Mouse (Mus musculus): Measurements from ENCODE around the gene Loxl3. TPM values are rescaled to one million over a fixed set of nuclear protein-coding genes. Genes with fewer than 3 reads are reported as not detected.

Gene Loxl3
- polyA plus RNA-seq, 1 experiment from 2014 or later: 5.9 TPM

- Histone ChIP-seq H3K4me2 (peak overlapping the region; percentile 94), H3K4me1 (replicated peaks) (peaks cover 25% of the 10 kb centered on the region), H3K27ac (peak overlapping the region; percentile 94), H3K27me3 (peaks cover 56% of the 10 kb centered on the region), H3K4me3 (peak overlapping the region; percentile 77), H3K9ac (peak overlapping the region; percentile 88), H3K9me3 (no peaks in the 10 kb centered on the region), H3K36me3 (peaks cover 23% of the 10 kb centered on the region)
- peak; percentile 95 for ATAC-seq (ENCODE audit: low FRiP score)
- under 1% methylated on average over 46 of the region's 46 CpGs for WGBS
Observed at GRCm38 (mm10) chr6:83078324-83078858, 44.4 kb downstream of the Loxl3 start.

GRCm38 (mm10) chr6:83080210-83080609, 46.2 kb downstream of the Loxl3 start:
- Histone ChIP-seq H3K27me3 (peaks cover 56% of the 10 kb centered on the region), H3K4me1 (replicated peaks) (peaks cover 25% of the 10 kb centered on the region), H3K9ac (no peak overlapping the region), H3K9me3 (no peaks in the 10 kb centered on the region), H3K4me3 (no peak overlapping the region), H3K36me3 (peaks cover 23% of the 10 kb centered on the region), H3K27ac (no peak overlapping the region), H3K4me2 (0 out of 2 replicates have a peak overlapping the region, but pooled peaks have one; percentile 81)
- ATAC-seq (ENCODE audit: low FRiP score): no peak
- 93% methylated on average over 5 of the region's 5 CpGs for WGBS

GRCm38 (mm10) chr6:83083497-83083896, 49.5 kb downstream of the Loxl3 start:
- no peak overlapping the region for H3K4me2 ChIP-seq
- peaks cover 23% of the 10 kb centered on the region for H3K36me3 ChIP-seq
- H3K27ac ChIP-seq: no peak overlapping the region
- peaks cover 31% of the 10 kb centered on the region for H3K4me1 ChIP-seq (replicated peaks)
- no peak overlapping the region; the same call in 1 of the 2 replicates for H3K9ac ChIP-seq
- peaks cover 68% of the 10 kb centered on the region for H3K27me3 ChIP-seq
- ATAC-seq (ENCODE audit: low FRiP score): no peak
- H3K9me3 ChIP-seq: no peaks in the 10 kb centered on the region
- no peak overlapping the region for H3K4me3 ChIP-seq
- WGBS: 13% methylated on average over 5 of the region's 5 CpGs

- H3K27me3 ChIP-seq: peaks cover 78% of the 10 kb centered on the region
Observed at GRCm38 (mm10) chr6:83084477-83084876, 50.5 kb downstream of the Loxl3 start.

GRCm38 (mm10) chr6:83086121-83087035, 52.4 kb downstream of the Loxl3 start, which contains the start of gene Lbx2:
TSS of gene Lbx2 (plus strand) at chr6:83086367.
- no peak for ATAC-seq (ENCODE audit: low FRiP score)
- H3K4me1 ChIP-seq (replicated peaks): peaks cover 14% of the 10 kb centered on the region
- H3K4me3 ChIP-seq: peak within 1 kb of the TSS; percentile 17; the same call in 1 of the 2 replicates

More at GRCm38 (mm10) chr6:83084477-83084876, 50.5 kb downstream of the Loxl3 start:
- no peak for ATAC-seq (ENCODE audit: low FRiP score)
- Histone ChIP-seq H3K4me1 (replicated peaks) (peaks cover 23% of the 10 kb centered on the region), H3K4me3 (no peak overlapping the region), H3K4me2 (no peak overlapping the region), H3K9me3 (no peaks in the 10 kb centered on the region), H3K27ac (no peak overlapping the region), H3K9ac (no peak overlapping the region), H3K36me3 (peaks cover 23% of the 10 kb centered on the region)
- 5% methylated on average over 6 of the region's 6 CpGs for WGBS

GRCm38 (mm10) chr6:83087205-83087925, 53.4 kb downstream of the Loxl3 start:
- Histone ChIP-seq H3K4me1 (replicated peaks) (peaks cover 14% of the 10 kb centered on the region), H3K9me3 (no peaks in the 10 kb centered on the region), H3K27ac (no peak overlapping the region), H3K4me3 (peak overlapping the region; percentile 17), H3K27me3 (peaks cover 98% of the 10 kb centered on the region), H3K9ac (0 out of 2 replicates have a peak overlapping the region, but pooled peaks have one; percentile 55), H3K36me3 (peaks cover 3% of the 10 kb centered on the region), H3K4me2 (peak overlapping the region; percentile 35)
- no peak for ATAC-seq (ENCODE audit: low FRiP score)
- 1% methylated on average over 47 of the region's 47 CpGs for WGBS

More at GRCm38 (mm10) chr6:83086121-83087035, 52.4 kb downstream of the Loxl3 start, which contains the start of gene Lbx2:
- Histone ChIP-seq H3K36me3 (peaks cover 11% of the 10 kb centered on the region), H3K4me2 (no peak within 1 kb of the TSS; the same call in 1 of the 2 replicates), H3K9ac (no peak within 1 kb of the TSS), H3K27ac (no peak within 1 kb of the TSS), H3K9me3 (no peaks in the 10 kb centered on the region), H3K27me3 (peaks cover 97% of the 10 kb centered on the region)
- 4% methylated on average over 35 of the region's 42 CpGs for WGBS

- H3K9me3 ChIP-seq: no peaks in the 10 kb centered on the region
- no peak overlapping the region for H3K4me3 ChIP-seq
- no peaks in the 10 kb centered on the region for H3K36me3 ChIP-seq
- no peak for ATAC-seq (ENCODE audit: low FRiP score)
- WGBS: 4% methylated on average over 9 of the region's 9 CpGs
- no peak overlapping the region for H3K27ac ChIP-seq
- peaks cover 14% of the 10 kb centered on the region for H3K4me1 ChIP-seq (replicated peaks)
- H3K27me3 ChIP-seq: peaks cover 98% of the 10 kb centered on the region
- H3K4me2 ChIP-seq: peak overlapping the region; percentile 35; the same call in 1 of the 2 replicates
- H3K9ac ChIP-seq: 0 out of 2 replicates have a peak overlapping the region, but pooled peaks have one; percentile 55
Observed at GRCm38 (mm10) chr6:83087926-83088260, 53.9 kb downstream of the Loxl3 start.

- ATAC-seq (ENCODE audit: low FRiP score): no peak
- H3K4me2 ChIP-seq: no peak overlapping the region
- no peak overlapping the region for H3K9ac ChIP-seq
- no peaks in the 10 kb centered on the region for H3K9me3 ChIP-seq
- H3K27me3 ChIP-seq: peaks cover 69% of the 10 kb centered on the region
- peaks cover 4% of the 10 kb centered on the region for H3K4me1 ChIP-seq (replicated peaks)
- 43% methylated on average over 6 of the region's 6 CpGs for whole genome bisulfite sequencing
- no peaks in the 10 kb centered on the region for H3K36me3 ChIP-seq
- no peak overlapping the region for H3K4me3 ChIP-seq
- H3K27ac ChIP-seq: no peak overlapping the region
Observed at GRCm38 (mm10) chr6:83092416-83093127, 58.6 kb downstream of the Loxl3 start.

- Histone ChIP-seq H3K9ac (no peak overlapping the region), H3K4me2 (no peak overlapping the region), H3K9me3 (no peaks in the 10 kb centered on the region), H3K27ac (no peak overlapping the region), H3K4me3 (no peak overlapping the region), H3K4me1 (replicated peaks) (0 out of 2 replicates have a peak, but pooled peaks cover 3% of the 10 kb centered on the region), H3K27me3 (peaks cover 35% of the 10 kb centered on the region), H3K36me3 (no peaks in the 10 kb centered on the region)
- ATAC-seq (ENCODE audit: low FRiP score): no peak
- 44% methylated on average over 6 of the region's 6 CpGs for WGBS
Observed at GRCm38 (mm10) chr6:83095968-83096367, 62.0 kb downstream of the Loxl3 start.

GRCm38 (mm10) chr6:83098411-83098810, 64.4 kb downstream of the Loxl3 start:
- WGBS: 81% methylated on average over 2 of the region's 2 CpGs
- Histone ChIP-seq H3K4me2 (no peak overlapping the region), H3K27me3 (peaks cover 15% of the 10 kb centered on the region), H3K36me3 (no peaks in the 10 kb centered on the region), H3K4me1 (replicated peaks) (peaks cover 20% of the 10 kb centered on the region), H3K9me3 (no peaks in the 10 kb centered on the region), H3K4me3 (no peak overlapping the region), H3K27ac (no peak overlapping the region), H3K9ac (no peak overlapping the region)
- no peak for ATAC-seq (ENCODE audit: low FRiP score)

- Histone ChIP-seq H3K9ac (peak within 1 kb of the TSS; percentile 92), H3K36me3 (peaks cover 9% of the 10 kb centered on the region; the same call in 1 of the 2 replicates), H3K9me3 (no peaks in the 10 kb centered on the region), H3K4me2 (peak within 1 kb of the TSS; percentile 98), H3K4me3 (peak within 1 kb of the TSS; percentile 80), H3K27ac (peak within 1 kb of the TSS; percentile 90), H3K27me3 (peaks cover 4% of the 10 kb centered on the region; the same call in 1 of the 2 replicates), H3K4me1 (replicated peaks) (peaks cover 23% of the 10 kb centered on the region)
- 0% methylated on average over 25 of the region's 25 CpGs for WGBS
- peak; percentile 93 for ATAC-seq (ENCODE audit: low FRiP score)
Observed at GRCm38 (mm10) chr6:83101316-83101687, 67.3 kb downstream of the Loxl3 start, which contains the start of the genes Ccdc142 and Gm42688. TSS of gene Ccdc142 (plus strand) at chr6:83101601. TSS of gene Gm42688 (plus strand) at chr6:83101617.

Measured in hindbrain, embryonic 13.5 days (tissue).